Mouse (Mus musculus) heart, postnatal 4 days (tissue): ENCODE measurements around the gene Fgd3. TPM values are rescaled to one million over a fixed set of nuclear protein-coding genes. Genes with fewer than 3 reads are reported as not detected.

ENCODE experiments used
- DNase-seq: peaks from one replicate; pipeline ENCODE4 v3.0.0; 2021
- total RNA-seq, 2 experiments: library from RNA; stranded (reverse); gene quantifications; 2 replicates each; pipeline ENCODE4 v1.2.3; 2021

Gene Fgd3
- total RNA-seq, 2 experiments from 2014 or later: 0.27 to 0.55 TPM

- DNase-seq: no peak
Observed at GRCm38 (mm10) chr13:49300771-49301170, 19.3 kb downstream of the Fgd3 start.

DNA sequence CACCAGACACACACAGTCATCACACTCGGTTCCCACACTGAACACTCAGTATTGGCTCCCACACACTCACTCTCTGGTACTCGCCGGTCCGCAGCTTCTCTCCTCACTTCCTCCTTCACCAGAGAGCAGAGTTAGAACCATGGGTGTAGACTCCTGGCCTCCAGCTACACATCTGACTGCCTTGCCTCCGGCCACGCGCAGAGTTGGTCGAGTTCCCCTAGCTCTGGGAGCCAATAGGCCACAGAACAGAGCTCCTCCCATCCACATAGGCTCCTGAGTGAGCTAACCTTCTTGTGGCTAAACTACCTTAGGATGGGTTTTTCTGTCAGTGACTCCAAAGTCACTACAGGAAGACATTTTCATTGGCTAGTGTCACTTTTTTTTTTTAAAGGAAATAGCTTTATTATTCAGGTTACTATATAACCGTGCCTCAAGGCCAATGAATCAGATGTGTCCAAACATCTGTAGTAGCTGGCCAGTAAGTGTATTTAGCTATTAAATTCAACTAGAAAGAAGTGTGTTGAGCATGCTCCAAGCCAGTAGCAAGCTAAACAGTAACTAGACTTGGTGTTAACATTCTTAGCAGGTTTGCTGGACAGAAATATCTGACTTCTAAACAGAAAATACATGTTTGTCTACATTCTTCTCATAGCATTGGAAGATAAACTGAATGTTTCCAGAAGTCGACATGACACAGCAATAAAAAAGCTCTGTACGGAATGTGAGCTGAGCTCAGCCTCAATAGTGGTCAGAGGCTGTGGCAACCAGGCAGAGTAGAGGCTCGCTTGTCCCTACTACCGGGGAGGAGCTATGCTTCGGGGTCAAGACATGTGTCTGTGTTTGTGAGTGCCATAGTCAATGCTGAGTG lies 21.4 kb downstream of the Fgd3 start:
- DNase-seq: no peak

DNA sequence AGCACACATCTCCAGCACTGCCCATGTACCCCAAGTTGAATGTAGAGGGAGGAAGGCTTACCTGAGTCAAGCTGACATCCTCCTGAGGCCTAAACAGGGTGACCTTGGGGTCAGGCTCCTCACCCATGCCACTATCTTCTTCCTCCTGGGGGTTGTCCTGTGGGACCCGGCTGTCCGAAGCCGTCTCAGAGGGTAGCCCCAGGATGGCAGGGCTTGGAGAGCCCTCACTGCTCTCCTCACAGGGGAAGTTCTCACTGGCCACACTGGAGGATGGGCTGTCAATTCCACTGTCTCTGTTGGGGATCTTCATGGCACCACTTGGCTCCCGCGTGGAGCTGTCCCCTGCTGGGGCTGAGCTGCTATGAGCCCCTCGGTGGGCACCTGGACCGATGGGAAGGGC lies 23.8 kb downstream of the Fgd3 start:
- no peak for DNase-seq

GRCm38 (mm10) chr13:49294108-49294507 lies 26.0 kb downstream of the Fgd3 start:
- DNase-seq: no peak

DNA sequence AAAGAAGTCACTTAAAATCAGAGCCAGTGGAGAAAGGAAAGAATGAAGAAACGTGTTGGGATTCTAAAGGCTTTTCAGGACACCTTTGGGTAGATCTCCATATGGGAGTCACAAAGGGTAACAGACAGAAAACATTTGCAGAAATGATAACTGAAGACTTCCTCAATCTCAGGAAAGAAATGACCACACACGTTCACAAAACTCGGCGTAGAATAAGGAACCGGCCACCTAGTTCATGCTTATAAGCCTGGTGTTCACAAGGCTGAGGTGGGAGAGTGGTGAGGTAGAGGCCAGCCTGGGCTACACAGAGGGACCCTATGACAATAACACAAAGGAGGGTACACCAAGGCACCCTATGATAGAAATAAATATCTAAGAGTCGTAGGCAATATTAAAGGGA lies 28.2 kb downstream of the Fgd3 start:
- no peak for DNase-seq

GRCm38 (mm10) chr13:49291398-49291797 lies 28.7 kb downstream of the Fgd3 start:
- DNase-seq: peak; percentile 28

DNA sequence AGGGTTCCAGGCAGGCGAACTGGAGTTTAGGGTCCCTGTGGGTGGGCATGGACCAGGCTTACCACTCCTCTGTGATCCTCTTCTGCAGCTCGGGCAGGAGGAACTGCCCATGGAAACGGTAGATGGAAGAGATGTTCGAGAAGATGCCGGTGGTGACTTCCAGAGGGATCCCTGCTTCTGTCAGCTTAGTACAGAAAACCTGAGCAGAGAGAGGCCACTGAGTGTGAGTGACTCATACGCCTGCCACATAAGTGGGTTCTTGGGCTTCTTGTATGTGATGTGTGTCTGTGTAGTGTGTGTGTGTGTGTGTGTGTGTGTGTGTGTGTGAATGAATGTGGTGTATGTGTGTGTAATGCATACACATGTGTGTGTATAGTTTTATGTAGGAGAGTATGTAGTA lies 32.9 kb downstream of the Fgd3 start:
- DNase-seq: no peak

- DNase-seq: no peak
Observed at GRCm38 (mm10) chr13:49286750-49287149, 33.4 kb downstream of the Fgd3 start.

DNA sequence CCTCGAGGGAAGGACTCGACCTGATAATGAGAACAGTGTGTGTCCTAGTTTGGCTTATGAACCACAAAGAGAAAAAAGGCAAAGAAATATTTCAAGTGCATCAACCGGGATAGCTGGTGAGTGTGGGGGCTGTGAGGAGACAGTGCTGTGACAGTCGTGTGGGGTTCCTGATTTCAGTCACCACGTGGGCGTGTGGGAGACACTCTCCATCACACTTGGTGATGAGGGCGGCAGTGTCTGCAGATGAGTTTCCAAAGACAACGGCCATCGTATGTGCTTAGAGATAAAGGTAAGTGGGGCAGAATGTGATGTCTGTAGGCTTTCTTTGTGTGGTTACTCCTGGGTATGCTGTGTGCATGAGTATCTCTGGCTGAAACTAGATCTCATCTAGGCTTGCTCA lies 36.4 kb downstream of the Fgd3 start:
- DNase-seq: no peak

DNA sequence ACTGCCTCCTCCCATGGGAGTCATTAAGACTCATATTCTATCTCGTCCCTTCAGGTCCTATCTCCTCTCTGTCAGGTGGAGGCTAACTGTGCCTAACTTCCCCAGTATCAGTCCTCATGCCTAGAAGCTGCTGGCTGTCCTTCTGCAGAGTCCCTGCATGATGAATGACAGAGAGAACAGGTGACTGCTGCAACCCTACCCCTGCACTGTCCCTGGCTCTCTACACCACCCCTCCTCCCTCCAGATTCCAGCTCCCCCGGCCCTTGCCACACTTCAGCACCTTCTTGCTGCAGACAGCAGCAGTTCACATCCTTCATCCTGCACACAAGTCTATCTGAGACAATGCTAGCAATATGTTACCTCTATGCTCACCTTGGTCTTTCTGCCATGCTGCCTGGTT lies 37.9 kb downstream of the Fgd3 start:
- DNase-seq: no peak

GRCm38 (mm10) chr13:49271831-49272765 lies 48.0 kb downstream of the Fgd3 start:
- no peak for DNase-seq

GRCm38 (mm10) chr13:49270500-49270899 lies 49.6 kb downstream of the Fgd3 start:
- DNase-seq: no peak

DNA sequence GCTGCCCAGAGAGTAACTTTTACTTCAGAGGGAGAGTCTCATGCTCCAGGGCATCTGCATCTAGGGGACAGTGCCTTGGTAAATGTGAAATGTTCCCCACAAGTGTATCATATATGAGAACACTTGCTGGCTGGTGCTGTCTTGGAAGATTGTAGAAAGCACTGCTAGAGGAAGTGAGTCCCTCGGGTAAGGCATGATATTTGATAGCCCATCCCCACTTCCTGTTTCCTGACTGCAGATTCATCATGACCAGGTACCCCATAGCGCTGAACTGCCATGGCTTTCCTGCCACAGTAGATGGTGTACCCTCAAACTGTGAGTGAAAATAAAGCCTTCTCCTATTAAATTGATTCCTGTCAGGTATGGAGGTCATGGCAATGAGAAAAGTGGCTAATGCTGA lies 52.5 kb downstream of the Fgd3 start:
- no peak for DNase-seq

DNA sequence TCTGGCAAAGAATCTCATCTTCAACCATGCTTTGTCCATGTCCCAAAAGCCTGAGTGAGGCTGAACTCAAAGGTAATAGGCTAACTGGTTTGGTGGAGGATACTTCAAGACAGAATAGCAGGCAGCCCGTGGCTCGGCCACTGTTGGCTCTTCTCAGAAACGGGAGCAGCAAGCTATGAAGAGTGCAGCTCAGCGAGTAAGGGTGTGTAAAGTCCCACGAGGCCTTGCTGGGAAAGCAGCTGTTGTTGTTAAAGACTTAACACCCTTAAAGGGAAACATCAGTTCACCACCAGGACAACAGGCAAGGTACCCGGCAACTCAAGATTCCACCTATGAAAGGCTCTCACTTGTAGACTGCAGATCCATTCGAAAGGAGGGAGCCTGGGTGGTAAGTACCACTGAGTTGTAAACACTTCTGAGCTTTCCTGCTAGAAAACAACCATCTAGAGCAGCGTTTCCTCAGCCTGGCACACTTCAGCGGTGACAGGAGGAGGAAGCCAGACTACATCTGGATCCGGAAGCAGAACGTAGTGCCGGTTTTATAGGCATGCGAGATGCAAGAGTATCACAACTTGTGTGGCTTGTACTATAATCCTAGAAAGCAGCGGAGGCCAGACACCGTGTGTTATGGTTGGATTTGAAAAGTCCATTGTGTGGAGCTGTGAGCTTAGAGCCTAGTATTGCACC lies 59.9 kb downstream of the Fgd3 start:
- no peak for DNase-seq

- DNase-seq: no peak
Observed at GRCm38 (mm10) chr13:49257819-49258313, 62.2 kb downstream of the Fgd3 start.

DNA sequence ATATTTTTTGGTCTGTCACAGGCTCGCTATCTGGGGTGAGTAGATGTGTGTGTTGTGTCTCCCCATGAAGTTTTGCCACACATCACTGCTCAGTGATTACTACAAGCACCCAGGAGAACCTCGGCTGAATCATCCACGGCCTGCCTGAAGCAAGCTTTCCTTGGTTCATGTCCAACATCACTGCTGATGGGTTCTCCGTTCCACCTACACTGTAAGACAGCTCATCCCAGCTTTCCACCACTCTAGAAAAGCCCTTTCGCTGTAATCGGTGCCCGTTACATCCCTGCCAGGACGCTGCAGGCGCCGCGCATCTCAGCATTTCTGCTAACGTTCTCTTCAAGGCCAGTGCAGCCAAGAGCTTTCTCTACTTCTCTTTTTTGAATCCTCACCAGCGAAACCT lies 67.4 kb downstream of the Fgd3 start:
- no peak for DNase-seq

GRCm38 (mm10) chr13:49252113-49252512 lies 68.0 kb downstream of the Fgd3 start:
- DNase-seq: no peak

- DNase-seq: no peak
Observed at GRCm38 (mm10) chr13:49250716-49251517, 69.2 kb downstream of the Fgd3 start.

DNA sequence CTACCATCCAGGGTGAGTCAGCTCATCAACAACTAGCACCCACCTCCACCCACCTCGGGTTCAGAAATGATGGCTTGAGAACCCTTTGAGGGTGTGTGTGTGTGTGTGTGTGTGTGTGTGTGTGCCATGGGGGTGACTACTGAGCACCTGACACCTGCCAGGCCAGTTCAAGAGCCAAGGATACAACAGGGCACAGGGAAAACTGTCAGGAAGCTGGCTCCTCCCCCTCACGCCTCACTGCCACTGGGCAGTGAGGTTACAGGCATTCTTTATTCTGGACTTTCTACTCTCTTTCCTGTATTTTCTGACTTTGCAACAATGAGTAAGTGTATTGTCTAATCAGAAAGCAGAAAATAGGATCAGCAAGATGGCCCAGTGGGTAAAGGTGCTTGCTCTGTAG lies 70.5 kb downstream of the Fgd3 start:
- DNase-seq: no peak

- no peak for DNase-seq
Observed at GRCm38 (mm10) chr13:49248923-49249322, 71.2 kb downstream of the Fgd3 start.

- no peak for DNase-seq
Observed at GRCm38 (mm10) chr13:49248467-49248862, 71.6 kb downstream of the Fgd3 start, which contains the start of gene Susd3. Gene Susd3 (minus strand): TSS chr13:49248706.
